Mouse (Mus musculus) embryonic facial prominence, embryonic 10.5 days (tissue): ENCODE measurements at regions not wholly inside any gene's neighbourhood (a gene's known extent, or its start where the extent isn't known, plus 50 kb on each side); places are given as distances from the start of the nearest gene placed in this dataset.
"Not testable (repeated sequence)": the region's sequence is repeated elsewhere in the genome, so short reads cannot be mapped to it uniquely, and the experiment has no call there.

Experiments used
- DNase-seq: peaks from one replicate; pipeline ENCODE4 v3.0.0-alpha.2; 2017; ENCODE audit warnings: low spot score
- H3K27ac ChIP-seq: fragments of 300-500 bp; sonication (generic); replicated peaks from 2 replicates; pipeline ENCODE4 v1.5.1; 2016; ENCODE audit warnings: mild to moderate bottlenecking
- H3K27me3 ChIP-seq: fragments of 300-500 bp; sonication (generic); replicated peaks from 2 replicates; pipeline ENCODE4 v1.6.1; 2016; ENCODE audit warnings: low read depth, mild to moderate bottlenecking; ENCODE audit not compliant: poor library complexity, severe bottlenecking
- H3K36me3 ChIP-seq: fragments of 300-500 bp; sonication (generic); replicated peaks from 2 replicates; pipeline ENCODE4 v1.6.1; 2016; ENCODE audit warnings: mild to moderate bottlenecking, moderate library complexity
- H3K4me1 ChIP-seq: fragments of 300-500 bp; sonication (generic); 2 replicates; pipeline ENCODE4 v1.6.1; 2016
- H3K4me3 ChIP-seq: fragments of 300-500 bp; sonication (generic); 2 replicates; pipeline ENCODE4 v1.5.1; 2016; ENCODE audit warnings: mild to moderate bottlenecking, moderate library complexity
- H3K9me3 ChIP-seq: fragments of 300-500 bp; sonication (generic); 2 replicates; pipeline ENCODE4 v1.6.1; 2016; ENCODE audit warnings: mild to moderate bottlenecking
- WGBS: fragments of 180-500 bp; shearing (Covaris S2); methylation state at CpG from one replicate; pipeline ENCODE4 v1.1.7; 2016; 5-methylcytosine and 5-hydroxymethylcytosine counted together

- Histone ChIP-seq H3K4me1 (no peaks in the 10 kb centered on the region), H3K4me3 (no peak overlapping the region), H3K27me3 (no peaks in the 10 kb centered on the region), H3K36me3 (no peaks in the 10 kb centered on the region), H3K27ac (no peak overlapping the region), H3K9me3 (no peaks in the 10 kb centered on the region)
- DNase-seq: peak; percentile 32
- 64% methylated on average over 2 of the region's 2 CpGs for WGBS
These were observed 227.5 kb downstream of the Plod2 start for GRCm38 (mm10) chr9:92769528-92769927.

GRCm38 (mm10) chr9:92771002-92771401, 229.0 kb downstream of the Plod2 start:
- Histone ChIP-seq H3K9me3 (no peaks in the 10 kb centered on the region), H3K4me1 (no peaks in the 10 kb centered on the region), H3K4me3 (no peak overlapping the region), H3K27me3 (no peaks in the 10 kb centered on the region), H3K36me3 (no peaks in the 10 kb centered on the region), H3K27ac (no peak overlapping the region)
- 88% methylated on average over 2 of the region's 2 CpGs for WGBS
- no peak for DNase-seq

DNA sequence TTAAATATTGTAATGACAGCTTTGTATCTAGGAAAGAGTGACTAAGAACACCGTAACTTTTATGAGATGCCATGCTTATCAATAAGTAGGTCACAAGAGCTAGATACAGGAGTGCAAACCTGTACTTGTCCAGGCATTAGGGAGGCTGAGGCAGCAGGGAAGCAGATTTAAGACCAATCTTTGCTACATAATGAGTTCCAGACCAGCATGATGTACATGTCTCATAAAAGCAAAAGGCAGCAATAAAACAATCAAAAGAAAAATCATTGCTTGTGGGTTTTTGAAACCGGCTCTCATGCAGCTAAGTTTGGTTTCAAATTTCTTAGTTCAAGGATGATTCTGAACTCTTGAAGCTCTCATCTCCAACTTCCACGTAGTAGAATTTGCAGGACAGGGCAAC, 229.7 kb downstream of the Plod2 start:
- no peak overlapping the region for H3K4me3 ChIP-seq
- H3K4me1 ChIP-seq: no peaks in the 10 kb centered on the region
- WGBS: 77% methylated on average over 3 of the region's 3 CpGs
- no peaks in the 10 kb centered on the region for H3K27me3 ChIP-seq
- DNase-seq: no peak
- no peak overlapping the region for H3K27ac ChIP-seq
- H3K9me3 ChIP-seq: no peaks in the 10 kb centered on the region
- no peaks in the 10 kb centered on the region for H3K36me3 ChIP-seq

- Histone ChIP-seq H3K27me3 (no peaks in the 10 kb centered on the region), H3K36me3 (no peaks in the 10 kb centered on the region), H3K27ac (no peak overlapping the region), H3K4me1 (no peaks in the 10 kb centered on the region), H3K9me3 (no peaks in the 10 kb centered on the region), H3K4me3 (no peak overlapping the region)
- DNase-seq: no peak
These were observed 241.0 kb downstream of the Plod2 start for GRCm38 (mm10) chr9:92782922-92783454.

GRCm38 (mm10) chr9:92799695-92800094, 257.7 kb downstream of the Plod2 start:
- no peaks in the 10 kb centered on the region for H3K9me3 ChIP-seq
- no peaks in the 10 kb centered on the region for H3K27me3 ChIP-seq
- DNase-seq: no peak
- 20% methylated on average over 1 of the region's 1 CpGs for WGBS
- no peak overlapping the region for H3K4me3 ChIP-seq
- H3K4me1 ChIP-seq: no peaks in the 10 kb centered on the region
- H3K36me3 ChIP-seq: no peaks in the 10 kb centered on the region
- H3K27ac ChIP-seq: no peak overlapping the region

GRCm38 (mm10) chr9:92809469-92809868, 267.4 kb downstream of the Plod2 start:
- Histone ChIP-seq H3K36me3 (no peaks in the 10 kb centered on the region), H3K27me3 (no peaks in the 10 kb centered on the region), H3K27ac (no peak overlapping the region), H3K9me3 (no peaks in the 10 kb centered on the region), H3K4me1 (no peaks in the 10 kb centered on the region), H3K4me3 (no peak overlapping the region)
- no peak for DNase-seq

DNA sequence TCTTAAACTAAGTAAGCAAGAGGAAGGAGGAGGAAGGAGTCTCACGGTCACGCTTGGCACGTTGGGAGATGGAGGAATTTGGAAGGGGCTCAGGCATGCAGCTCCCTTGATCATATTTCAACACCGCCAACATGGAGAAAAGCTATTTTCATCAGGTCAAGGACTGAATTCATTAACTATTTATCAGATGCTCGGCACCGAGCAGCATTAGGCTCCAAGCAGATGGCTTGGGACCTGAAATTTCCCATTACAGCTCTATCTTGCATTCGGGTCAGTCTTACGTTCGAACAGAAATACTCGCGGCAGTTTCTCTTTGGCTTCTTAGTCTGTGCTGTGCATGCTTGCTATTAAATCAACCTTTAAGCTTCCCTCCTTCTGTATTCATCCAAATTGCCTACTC, 278.7 kb downstream of the Plod2 start:
- DNase-seq: peak; percentile 14
- WGBS: 57% methylated on average over 11 of the region's 11 CpGs

DNA sequence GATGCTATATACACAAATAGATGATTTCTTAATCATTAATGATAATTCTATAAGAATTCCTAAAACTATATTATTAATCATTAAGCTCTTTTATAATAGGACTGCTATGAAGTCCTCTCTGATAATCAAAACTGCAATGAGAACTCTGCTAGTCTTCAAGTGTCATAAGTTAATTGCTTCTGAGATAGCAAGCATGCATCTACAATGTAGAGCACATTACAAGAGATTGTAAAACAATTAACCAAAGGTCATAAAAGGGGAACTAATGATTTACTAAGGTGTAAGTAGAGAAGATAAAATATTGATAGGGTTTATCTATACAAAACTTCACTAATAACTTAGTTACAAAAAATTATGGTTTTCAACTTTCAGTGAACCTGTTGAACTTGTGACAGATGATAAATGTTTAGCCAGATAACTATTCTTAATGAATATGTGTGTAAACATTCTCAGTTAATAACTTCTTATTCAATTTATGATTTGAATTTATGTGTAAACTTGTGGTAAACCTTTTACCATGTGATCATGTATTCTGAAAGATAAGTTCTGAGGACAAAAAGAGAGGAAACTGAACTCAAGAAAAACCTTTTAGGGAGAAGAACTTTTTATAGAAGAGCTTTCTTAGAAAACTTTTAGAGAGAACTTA, 284.8 kb downstream of the Plod2 start:
- no peak for DNase-seq
- H3K27me3 ChIP-seq: no peaks in the 10 kb centered on the region
- no peaks in the 10 kb centered on the region for H3K36me3 ChIP-seq
- no peaks in the 10 kb centered on the region for H3K4me1 ChIP-seq
- H3K27ac ChIP-seq: no peak overlapping the region
- H3K4me3 ChIP-seq: no peak overlapping the region
- no peaks in the 10 kb centered on the region for H3K9me3 ChIP-seq

More for the DNA sequence above, 278.7 kb downstream of the Plod2 start:
- Histone ChIP-seq H3K27me3 (no peaks in the 10 kb centered on the region), H3K36me3 (no peaks in the 10 kb centered on the region), H3K4me3 (no peak overlapping the region), H3K27ac (no peak overlapping the region), H3K9me3 (no peaks in the 10 kb centered on the region), H3K4me1 (peaks cover 5% of the 10 kb centered on the region)

DNA sequence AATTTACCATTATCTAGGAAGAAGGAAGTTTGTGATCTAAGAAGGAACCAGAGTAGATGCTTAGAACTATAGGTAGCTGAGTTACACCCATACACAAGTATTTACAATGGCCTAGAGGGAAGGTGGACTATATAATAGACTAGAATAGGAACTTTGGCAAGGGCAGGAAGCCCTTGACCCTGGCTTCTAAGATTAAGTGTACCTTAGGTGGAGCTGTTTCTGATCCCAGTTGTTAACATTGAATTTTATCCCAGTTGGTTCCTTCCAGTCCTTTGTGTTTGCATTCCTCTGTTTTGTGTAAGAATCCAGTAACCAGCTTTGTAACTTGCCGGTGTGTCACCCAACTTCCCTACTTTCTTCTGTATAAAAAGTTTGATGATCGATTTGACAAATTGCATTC, 294.1 kb downstream of the Plod2 start:
- not testable (repeated sequence) for DNase-seq
- whole genome bisulfite sequencing: 91% methylated on average over 2 of the region's 2 CpGs

DNA sequence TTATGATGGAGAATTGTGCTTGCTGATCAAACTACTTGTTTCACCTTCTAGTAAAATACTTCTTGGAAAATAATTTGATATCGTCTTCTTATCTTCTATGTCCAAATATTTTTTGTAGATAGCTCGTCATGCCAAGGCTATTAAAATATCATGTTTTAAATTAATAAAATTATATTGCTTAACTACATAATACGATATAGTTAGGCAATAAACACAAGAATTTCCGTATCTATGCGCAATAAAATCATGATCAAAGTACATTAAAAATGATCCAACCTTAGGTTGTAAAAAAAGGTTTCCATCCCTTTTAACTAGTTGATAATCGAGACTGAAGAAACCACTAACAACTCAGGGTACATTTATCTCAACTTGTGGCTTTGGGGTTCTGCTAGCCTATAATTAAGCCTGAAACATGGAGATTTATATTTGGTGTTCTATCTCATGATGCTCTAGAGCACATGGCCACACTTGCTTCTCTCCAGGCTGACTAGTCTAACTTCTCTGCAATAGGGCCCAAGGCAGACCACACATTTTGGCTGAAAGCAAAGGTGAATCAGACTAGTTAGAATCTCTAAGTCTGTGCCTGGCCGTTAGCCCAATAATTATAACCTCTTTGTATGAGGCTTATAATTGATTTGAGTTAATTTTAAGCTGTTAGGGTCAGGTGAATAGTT, 314.5 kb downstream of the Plod2 start:
- no peak overlapping the region for H3K27ac ChIP-seq
- H3K9me3 ChIP-seq: no peaks in the 10 kb centered on the region
- no peaks in the 10 kb centered on the region for H3K36me3 ChIP-seq
- 92% methylated on average over 7 of the region's 7 CpGs for WGBS
- H3K27me3 ChIP-seq: no peaks in the 10 kb centered on the region
- no peak overlapping the region for H3K4me3 ChIP-seq
- no peak for DNase-seq
- no peaks in the 10 kb centered on the region for H3K4me1 ChIP-seq

More for the DNA sequence above, 294.1 kb downstream of the Plod2 start:
- not testable (repeated sequence) for H3K27me3 ChIP-seq, H3K36me3 ChIP-seq, H3K27ac ChIP-seq, H3K4me3 ChIP-seq, H3K4me1 ChIP-seq, H3K9me3 ChIP-seq

GRCm38 (mm10) chr9:92865822-92866221, 323.8 kb downstream of the Plod2 start:
- H3K4me3 ChIP-seq: no peak overlapping the region
- H3K4me1 ChIP-seq: no peaks in the 10 kb centered on the region
- DNase-seq: no peak
- H3K27me3 ChIP-seq: no peaks in the 10 kb centered on the region
- WGBS: 86% methylated on average over 6 of the region's 6 CpGs
- 0 out of 2 replicates have a peak, but pooled peaks cover 4% of the 10 kb centered on the region for H3K9me3 ChIP-seq
- no peaks in the 10 kb centered on the region for H3K36me3 ChIP-seq
- H3K27ac ChIP-seq: no peak overlapping the region

DNA sequence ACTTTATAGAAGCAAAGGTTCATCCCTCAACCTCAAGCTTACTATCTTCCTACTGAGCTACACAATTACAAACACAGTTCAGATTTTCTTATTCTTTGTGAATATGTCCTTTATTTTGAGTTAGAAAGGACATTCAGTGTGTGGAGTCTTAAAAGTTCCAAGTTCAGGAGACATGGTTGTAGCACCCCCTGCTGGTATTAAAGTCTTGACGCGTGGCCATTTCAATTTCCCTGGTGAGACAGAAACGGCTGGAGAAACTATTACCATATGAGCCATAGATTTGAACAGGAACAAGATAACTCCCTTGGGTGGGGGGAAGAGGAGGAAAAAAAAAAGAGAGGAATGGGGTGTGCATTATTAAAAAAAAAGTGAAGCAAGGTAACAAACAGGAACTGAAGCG, 336.6 kb downstream of the Plod2 start:
- Histone ChIP-seq H3K4me3 (no peak overlapping the region), H3K27me3 (no peaks in the 10 kb centered on the region), H3K4me1 (no peaks in the 10 kb centered on the region), H3K27ac (no peak overlapping the region), H3K9me3 (no peaks in the 10 kb centered on the region), H3K36me3 (no peaks in the 10 kb centered on the region)
- 38% methylated on average over 4 of the region's 4 CpGs for WGBS
- DNase-seq: peak; percentile 51

GRCm38 (mm10) chr9:92879812-92880211, 337.8 kb downstream of the Plod2 start:
- no peaks in the 10 kb centered on the region for H3K9me3 ChIP-seq
- no peaks in the 10 kb centered on the region for H3K36me3 ChIP-seq
- DNase-seq: no peak
- H3K27ac ChIP-seq: no peak overlapping the region
- no peak overlapping the region for H3K4me3 ChIP-seq
- no peaks in the 10 kb centered on the region for H3K27me3 ChIP-seq
- 88% methylated on average over 2 of the region's 2 CpGs for WGBS
- H3K4me1 ChIP-seq: no peaks in the 10 kb centered on the region
